Mouse (Mus musculus) layer of hippocampus, adult 11-12 months (tissue): ENCODE results near the gene Tmem63b.

Experiments used
- DNase-seq: peaks from one replicate; pipeline ENCODE4 v3.0.0; 2022; ENCODE audit warnings: low spot score

Gene Tmem63b

DNA sequence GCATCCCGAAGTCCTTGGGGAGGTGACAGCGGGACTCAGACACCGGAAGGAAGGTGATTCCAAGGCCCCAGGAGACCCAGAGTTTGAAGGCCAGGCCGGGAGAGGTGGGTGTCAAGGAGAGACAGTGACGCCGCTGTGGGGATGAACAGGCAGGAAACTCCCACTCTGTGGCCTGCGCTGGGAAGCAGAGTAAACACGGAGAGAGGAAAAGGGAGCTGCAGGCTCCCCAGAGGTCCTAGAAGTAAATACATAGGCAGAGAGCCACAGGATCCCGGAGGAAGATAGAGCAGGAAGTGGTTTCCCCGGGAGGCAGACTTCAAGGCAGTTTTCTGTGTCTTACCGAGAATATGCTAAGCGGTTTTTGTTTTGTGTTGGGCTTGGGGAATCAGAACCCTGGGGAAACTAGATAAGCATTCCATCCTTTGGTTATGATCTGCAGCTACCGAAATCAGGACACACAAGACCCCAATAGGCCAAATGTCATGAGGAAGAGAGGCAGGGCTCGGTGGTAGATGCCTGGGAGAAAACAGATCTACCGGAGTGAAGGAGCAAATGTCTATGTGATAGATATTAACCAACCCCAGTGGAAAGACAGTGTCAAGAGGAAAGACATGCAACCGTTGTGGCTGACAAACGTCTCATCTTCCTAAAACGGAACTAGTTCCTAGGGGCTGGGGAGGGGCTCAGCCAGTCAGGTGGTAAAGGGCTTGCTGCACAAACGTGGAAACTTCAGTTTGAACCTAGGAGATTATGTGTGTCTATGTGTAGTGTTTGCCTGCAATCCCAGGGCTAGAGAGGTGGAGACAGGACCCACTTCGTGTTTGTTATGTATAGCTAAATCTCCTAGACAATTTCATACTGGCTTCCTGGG, 67.1 kb downstream of the Tmem63b start:
- DNase-seq, result no peak

DNA sequence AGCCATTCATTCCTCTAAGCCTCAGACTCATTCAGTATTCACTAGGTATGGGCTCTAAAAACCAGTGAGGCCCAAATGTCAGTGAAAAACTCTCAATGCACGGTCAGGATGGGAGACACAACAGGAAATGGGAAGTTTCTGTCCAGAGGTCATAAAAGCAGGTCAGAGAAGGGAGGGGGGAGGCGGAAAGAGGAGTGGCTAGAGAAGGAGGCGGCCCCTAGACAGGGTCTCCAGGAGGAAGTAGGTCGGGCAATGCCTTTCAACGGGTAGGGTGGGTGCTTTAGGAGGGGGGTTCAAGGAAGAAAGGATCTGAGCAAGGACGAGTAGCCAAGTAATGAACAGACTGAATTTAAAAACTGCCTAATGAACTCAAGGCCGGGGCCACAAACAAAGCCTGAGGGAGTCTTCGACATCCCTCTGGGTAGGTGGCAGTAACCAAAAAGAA, 67.7 kb downstream of the Tmem63b start:
- no peak for DNase-seq

DNA sequence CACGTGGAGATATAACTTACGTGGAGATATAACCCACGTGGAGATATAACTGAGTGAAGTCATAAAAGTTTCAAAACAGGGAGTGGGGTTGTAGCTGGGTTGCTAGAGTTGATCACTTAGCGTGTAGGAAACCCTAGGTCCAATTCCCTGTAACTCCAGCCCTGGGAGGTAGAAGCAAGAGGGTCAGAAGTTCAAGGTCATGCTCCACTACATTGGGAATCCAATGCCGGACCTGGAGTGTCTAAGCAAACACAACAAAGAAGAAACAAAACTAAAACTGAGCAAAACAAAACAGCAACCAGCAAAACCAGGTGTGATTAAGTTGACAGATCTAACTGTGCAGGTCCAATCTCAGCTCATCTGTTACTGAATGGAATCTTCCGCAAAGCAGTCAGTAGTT, 69.0 kb downstream of the Tmem63b start:
- DNase-seq, result no peak

DNA sequence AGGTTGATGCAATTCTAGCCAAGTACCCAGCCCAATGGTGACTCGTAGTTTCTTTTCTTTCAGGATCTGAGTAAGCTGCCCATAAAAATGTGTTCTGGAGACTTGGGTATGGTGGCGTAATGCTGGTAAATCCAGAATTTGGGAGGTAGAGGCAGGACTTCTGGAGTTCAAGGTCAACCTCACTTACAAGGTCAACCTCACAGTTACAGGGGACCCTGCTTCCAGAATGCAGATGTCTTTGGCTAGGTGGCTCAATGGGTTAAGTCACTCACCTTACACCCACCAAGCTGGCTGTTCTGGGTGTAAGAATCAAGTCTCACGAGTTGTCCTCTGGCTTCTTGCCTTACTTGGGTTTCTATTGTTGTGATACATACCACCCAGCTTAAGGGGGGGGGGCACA, 70.0 kb downstream of the Tmem63b start:
- no peak for DNase-seq

DNA sequence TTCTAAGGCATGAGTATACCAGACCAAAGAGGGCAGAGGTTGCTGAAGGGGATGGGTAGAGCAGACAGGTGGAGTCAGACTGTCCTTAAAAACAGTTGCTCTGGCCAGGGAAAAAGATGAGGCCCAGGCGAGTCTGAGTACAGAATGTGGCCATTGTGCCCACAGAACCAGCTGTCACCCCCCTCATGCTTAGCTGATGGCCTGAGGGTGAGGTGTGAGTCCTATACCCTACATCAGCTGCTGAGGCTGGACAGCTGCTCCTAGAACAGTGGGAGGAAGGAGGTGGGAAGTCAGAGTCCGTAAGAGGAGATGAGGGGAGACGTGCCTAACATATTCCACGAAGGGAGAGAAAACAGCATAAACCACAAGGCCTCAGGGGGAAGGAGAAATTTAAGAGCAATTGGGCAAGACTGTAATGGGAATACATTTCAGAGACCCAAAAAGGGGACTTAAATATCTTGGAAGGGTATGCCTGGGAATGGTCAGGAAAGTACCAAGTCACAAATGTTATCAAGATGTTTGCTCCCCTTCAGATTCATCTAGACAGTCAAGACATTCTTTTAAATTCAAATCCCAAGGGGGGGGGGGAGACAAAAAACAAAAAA, 70.6 kb downstream of the Tmem63b start:
- no peak for DNase-seq

DNA sequence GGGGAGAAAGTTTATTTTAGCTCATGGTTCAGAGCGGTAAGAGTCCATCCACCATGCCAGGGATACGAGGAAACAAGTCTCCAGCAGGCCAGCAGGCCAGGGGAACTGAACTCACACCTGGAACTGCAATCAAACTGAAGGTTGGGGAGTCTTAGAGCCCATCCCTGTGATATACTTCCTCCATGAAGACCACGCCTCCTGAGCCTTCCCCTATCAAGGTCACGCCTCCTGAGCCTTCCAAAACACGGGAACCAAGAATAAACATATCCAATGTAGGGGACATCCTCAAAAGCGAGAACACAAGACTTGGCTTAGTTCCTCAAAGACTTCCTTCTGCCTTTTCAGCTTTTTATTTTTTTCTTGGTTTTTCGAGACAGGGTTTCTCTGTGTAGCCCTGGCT, 73.8 kb downstream of the Tmem63b start:
- no peak for DNase-seq

- DNase-seq, result no peak
These were observed 74.7 kb downstream of the Tmem63b start for GRCm38 (mm10) chr17:45612008-45612407.
